Mouse (Mus musculus): ENCODE data around the gene Kremen2.
A peak's percentile ranks its signal among the peaks of the same experiment; 100 is the strongest.

Gene Kremen2

DNA sequence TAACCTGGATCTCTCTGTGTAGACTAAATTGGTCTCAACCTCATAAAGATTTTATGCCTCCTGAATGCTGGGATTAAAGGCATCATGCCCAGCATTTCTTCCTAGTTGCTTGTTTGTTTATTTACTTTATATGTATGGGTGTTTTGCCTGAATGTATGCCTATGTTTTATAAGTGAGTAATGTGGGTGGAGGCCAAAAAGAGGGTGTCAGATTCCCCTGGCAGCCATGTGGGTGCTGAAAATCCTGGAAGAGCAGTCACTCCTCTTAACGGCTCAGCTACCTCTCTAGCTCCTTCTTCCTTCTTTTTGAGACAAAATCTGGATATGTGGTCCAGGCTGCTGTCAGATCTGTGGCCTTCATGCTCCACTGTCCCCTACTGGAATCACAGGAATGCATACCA, 15.2 kb downstream of the Kremen2 start:
- no peak for DNase-seq (ENCODE audit: low read depth)

DNA sequence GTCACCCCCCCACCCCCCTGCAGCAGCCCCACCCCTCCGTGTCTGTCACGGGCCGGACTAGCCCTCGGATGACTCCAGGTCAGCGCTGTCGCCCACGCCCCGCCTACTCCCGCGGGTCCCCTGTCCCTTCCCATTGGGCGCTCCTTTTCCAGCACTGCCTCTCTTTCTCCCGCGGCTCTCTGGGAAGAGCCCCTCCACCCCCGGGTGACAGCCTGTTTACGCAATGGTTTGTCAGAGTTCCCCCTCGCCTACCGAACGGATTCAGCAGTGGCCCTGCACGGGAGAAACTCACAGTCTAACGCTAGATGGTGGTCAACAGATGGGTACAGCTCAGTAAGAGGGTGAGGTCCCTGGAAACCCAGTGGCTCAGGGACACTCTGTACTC, 18.9 kb downstream of the Kremen2 start:
- peak; percentile 35 for DNase-seq (ENCODE audit: low read depth)

DNA sequence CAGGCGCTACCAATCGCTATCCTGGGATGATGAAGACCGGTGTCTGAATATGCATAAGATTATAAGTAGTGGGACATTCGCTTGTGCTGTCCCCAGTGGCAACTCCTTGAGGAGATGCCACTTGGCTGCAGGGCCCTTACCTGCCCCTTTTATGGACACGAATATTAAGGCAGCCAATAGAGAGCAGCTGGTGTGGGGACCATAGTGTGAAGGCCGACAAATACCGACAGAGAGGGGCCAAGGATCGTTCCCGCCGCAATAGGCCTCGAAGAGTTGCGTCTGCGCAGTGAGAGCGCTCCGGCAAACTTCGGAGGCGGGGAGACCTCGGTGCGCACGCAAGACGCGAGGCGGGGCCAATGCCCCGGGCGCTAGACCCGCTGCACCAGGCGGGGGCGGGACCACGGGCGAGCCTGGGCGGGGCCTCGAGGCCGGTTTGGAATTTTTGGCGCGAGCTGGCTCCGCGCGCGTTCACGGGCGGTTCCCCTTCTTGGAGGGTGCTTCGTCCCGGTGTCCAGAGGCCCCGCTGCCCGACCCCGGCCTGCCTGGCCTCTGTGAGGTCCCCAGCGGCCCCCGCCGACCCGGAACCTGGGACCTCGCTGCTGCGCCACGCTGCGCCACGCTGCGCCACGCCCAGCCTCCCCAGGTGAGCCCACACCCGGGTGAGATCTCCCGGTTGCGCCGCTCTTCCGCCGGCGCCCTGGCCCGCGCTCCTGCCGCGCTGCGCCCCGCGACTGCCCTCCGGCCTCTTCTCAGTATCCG, 19.5 kb downstream of the Kremen2 start, which contains the start of gene Pkmyt1:
Pkmyt1 (plus strand) TSS at position 338 of the 759 bp plus-strand sequence.
- DNase-seq (ENCODE audit: low read depth), result peak; percentile 92

DNA sequence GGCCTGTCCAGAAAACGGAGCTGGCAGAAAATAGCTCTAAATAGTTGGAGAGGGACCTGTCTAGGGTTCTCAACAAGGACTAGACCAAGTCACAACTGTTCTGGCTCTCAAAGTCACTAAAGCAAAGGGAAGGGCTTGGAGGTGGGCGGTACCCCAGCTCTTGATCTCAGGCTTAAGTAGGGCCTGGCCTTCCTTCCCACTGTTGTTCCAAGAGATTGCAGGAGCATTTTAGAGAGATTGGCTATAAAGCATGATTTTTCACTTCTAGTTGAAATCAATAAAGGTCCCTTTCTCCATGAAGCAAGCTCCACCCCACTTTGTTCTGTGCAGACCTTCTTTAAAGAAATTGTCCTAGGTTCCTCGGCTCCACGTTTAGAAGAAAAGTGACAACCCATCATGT, 20.2 kb downstream of the Kremen2 start:
- DNase-seq (ENCODE audit: low read depth), result no peak

DNA sequence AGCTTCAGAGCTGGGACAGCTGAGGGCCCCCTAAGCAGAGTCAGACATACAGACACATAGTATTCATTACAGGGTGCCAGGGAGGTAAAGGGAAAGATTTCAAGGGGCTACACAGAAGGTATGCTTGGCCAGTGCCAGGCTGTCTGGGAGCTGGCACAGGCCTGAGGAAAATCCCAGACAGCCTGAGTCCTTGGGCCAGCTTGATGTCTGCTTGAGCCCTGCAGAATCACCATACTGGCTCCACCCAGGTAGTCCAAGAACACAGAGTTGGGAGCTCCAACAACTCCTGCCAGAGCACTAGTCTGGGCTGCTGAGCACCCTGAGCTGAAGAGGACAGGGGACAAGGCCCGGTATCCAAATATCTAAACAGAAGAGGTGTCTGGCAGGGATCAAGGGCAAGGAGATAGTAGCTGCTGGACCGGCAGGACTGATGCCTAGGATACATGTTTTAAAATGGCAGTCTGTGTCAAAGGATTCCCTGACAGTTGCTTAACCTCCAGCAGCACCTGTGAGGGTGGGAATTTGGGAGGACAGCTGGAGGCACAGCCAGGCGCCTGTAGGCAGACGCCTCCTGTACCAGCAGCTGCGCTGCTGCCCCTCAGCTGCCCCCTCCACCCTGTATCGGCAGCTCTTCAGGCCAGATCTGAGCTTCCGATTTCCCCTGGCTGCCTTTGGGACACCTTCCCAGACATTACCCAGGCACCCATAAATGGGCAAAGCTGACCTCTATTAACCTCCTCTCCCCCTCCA, 23.1 kb downstream of the Kremen2 start, which contains the start of gene 1520401A03Rik:
1520401A03Rik (minus strand) TSS at position 408 of the 750 bp plus-strand sequence.
- no peak for DNase-seq (ENCODE audit: low read depth)

DNA sequence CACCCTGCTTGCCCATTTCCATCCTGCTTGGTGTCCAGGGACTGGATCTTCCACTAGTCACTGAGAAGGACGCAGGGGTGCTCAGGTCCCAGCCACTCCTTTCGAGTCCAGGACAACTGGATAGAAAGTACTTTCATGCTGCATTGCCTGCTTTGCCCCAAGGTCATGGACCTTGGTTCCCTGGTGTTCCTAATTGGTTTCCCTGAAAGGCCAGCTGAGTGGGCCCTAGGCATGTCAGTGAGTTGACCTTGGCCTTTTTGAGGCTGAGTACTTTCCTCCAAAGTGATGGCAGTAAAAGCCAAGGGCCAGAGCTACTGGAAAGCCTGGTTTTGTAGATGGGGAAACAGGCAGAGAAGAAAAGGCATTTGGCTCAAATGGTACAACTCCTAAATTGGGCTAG, 23.7 kb downstream of the Kremen2 start:
- no peak for DNase-seq (ENCODE audit: low read depth)

DNA sequence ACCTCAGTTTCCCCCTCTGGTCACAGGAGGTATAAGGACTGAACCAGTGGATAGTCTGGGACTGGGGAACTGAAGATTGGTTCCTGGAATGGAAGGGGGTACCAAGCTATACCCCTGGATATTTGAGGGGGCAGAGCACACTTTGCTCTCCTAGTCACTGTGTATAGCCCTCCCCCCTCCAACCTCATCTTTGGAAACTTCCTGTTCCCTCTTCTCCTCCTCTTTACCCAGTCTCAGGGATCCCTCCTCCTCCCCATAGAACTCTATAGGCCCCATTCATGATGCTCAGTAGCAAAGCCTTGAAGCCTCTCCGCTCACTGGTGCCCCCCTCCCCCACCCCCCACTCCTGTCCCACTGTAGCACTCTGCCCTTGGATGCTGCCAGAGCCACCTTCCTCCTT, 26.2 kb downstream of the Kremen2 start:
- DNase-seq (ENCODE audit: low read depth), result no peak

DNA sequence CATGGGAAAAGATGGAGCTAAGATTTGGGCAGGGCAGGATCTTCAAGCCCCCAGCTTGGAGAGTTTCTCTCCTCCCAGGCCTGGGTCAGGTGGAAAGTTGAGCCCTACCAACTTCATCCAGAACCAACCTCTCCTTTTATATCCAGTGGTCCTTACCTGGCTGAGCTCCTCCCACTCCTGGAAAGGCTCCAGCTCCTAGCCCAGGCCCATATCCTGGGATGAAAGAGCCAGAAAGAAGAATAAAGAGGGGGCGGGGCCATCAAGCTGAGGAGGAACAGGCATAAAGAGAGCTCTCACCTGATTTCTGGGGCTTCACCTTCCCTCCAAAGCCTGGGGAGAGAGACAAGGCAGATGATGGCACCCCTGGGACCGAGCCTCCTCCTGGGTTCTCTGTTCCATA, 28.6 kb downstream of the Kremen2 start:
- no peak for DNase-seq (ENCODE audit: low read depth)

DNA sequence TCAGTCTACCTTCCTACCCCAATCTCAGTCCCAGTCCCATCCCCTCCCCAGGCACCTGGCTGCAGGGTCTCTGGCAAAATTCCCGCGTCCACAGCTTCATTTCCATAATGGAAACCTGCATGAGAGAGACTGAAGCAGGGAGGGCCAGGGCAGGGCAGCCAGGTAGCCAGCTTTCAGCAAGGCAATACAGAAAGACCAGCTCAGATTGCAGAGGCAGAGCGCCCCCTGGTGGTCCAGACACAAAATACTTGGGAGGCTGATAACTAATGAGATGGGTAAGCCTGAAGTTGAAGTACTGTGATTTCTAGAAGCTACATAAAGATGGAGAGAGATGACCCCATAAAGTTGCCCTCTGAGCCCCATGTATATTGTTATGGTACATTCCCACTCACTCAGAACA, 39.4 kb downstream of the Kremen2 start:
- peak; percentile 44 for DNase-seq (ENCODE audit: low read depth)

DNA sequence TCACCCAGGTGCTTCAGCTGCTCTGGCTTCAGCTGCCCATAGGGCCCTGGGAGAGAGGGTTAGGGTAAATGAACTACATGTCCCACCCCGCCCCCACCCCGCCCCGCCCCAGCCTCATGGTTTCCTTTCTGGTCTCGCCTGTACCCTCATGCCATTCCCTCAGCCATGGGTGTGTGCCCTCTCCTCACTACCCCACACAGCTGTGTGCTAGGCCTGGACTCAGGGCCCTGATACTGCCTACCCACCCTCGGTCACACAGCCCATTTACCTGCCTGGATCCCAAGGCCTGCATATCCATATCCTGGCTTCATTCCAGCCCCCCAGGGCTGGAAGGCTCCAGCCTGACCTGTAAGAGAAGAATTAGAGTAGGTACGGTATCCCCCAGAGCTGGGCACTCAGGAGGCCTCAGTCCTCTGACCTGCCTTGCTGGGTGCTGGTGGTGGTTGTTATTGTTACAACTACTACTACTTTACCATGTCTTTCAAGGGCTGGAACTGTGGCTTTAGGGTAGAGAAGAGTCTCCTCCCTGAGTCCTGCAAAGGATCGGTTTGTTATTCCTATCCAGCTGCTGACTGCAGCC, 40.0 kb downstream of the Kremen2 start:
- DNase-seq (ENCODE audit: low read depth), result no peak

DNA sequence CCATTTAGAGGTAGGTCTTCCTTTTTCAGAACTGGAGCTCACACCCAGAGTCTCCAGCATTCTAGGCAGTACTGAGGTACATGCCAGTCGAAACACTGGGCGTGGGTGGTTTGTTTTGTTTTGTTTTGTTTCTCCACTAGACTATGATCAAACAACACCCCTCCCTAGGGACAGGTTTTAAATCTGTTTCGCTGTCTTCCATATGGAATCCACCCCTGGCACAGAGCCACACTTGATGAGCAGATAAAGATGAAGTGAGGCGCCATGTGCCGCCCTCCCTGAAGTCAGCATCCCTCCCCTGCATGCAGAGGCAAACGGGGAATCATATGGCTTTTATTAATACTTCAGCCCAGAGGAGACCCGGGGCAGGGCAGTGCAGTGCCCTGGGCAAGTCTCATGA, 40.9 kb downstream of the Kremen2 start:
- no peak for DNase-seq (ENCODE audit: low read depth)

DNA sequence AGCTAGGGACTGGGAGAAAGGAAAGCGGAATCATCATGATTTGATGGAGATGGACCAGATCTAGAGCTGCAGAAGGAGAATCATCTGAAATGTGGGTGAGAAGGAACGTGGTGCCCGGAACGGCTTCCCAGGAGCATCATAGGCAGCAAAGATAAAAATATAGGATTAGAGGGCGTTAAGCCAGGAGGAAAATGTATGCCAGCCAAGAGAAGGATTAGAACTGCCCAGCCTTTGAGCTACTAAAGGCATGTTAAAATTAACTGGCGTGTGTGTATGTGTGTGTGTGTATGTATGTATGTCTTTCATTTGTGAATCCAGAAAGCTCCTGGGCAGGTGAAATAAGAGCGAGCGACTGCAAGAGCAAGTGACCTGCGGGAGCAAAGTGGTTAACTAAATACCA, 42.3 kb downstream of the Kremen2 start:
- DNase-seq (ENCODE audit: low read depth), result no peak

DNA sequence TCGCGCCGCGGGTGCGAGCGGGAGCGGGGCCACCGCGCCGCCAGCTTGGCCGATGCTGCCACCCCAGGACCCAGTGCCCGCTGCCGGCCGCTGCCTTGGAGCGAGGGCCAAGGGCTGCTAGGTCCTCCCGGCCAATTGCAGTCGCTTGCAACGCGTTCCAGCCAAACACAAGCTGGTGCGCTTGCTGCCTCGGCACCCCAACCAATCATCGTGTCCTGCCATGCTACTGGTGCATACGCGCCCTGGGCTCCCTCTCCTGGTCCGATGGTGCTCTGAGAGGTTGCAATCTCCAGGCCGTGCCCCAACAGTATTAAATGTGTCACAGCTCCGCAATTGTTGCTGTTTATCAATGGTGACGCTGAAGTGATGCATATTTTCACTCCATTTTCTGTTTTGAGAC, 45.6 kb downstream of the Kremen2 start:
- peak; percentile 83 for DNase-seq (ENCODE audit: low read depth)

DNA sequence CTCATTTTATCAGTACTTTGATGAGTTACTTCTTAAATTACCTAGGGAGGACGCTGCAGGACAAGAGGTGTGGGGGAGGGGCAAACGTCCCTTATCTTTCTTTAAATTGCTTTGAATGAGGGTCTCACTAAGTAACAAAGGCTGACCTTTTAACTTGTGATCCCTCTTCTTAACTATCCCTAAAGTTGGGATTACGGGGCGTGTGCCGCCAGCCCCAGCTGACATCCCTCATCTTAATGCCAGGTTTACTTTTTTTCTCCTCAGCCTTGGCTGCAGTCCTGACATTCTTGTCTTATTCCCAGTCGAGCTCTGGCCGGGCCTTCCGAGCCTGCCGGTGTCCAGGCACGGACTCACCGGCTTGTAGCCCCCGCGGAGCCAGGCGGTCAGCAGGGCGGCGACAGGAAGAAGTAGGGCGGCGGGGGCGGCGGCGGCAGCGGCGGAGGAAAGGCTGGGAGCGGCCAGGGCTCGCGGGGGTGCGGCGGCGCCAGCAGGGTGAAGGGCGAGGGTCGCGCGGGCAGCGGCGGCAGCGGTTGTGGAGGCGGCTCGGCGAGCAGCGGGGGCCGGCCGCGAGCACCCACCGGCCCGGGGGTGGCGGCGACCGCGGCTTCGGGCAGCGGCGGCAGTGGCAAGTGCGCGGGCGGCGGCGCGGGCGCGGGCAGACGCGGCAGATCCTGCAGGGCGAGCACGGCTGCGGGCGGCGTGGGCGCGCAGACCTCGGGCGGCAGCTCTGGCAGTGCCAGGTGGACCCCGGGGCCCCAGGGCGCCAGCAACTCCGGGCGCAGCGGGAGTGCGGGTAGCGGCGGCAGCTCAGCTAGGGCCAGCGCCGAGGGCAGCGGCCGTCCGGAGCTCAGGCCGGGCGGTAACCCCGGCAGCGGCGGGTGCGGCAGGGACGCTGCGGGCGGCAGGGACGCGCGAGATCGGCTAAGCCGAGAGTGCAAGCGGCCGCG, 46.2 kb downstream of the Kremen2 start:
- DNase-seq (ENCODE audit: low read depth), result no peak

DNA sequence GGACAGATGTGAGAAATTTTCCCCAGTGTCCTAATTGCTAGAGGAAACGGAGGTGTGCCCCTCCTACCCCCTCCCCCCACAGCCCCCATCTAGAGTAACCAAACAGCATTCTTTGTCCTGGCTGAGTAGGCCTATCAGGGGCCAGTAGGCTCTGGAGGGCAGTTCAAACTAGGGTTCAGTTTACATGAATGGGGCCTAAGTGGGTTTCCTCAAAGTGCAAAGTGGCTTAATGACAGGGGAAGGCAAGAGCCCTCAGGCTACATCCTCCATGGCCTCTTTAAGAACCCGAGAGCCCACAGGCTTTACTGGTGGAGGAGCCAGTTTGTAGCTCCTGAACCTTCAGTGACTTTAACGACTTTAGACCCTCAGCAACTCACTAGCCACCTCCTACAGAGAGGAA, 49.8 kb downstream of the Kremen2 start:
- no peak for DNase-seq (ENCODE audit: low read depth)

DNA sequence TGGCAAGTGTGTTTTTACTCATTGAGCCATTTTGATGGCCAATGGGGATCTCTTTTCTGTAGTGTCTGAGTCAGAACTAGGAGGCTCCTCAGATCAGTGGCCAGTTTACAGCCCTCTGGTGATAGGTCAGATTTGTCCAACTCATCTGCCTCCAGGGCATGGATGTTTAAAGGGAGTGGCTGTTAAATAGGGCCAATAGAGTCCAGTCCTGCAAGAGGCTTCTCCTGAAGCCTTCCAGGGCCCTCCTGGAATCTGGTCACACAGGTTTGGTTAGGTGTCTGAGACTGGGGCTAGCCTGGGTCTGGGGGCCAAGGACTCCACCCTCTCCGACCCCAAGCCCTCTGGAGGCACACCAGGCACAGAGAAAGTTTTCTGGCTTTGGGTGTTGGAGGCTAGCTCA, 51.1 kb downstream of the Kremen2 start:
- DNase-seq (ENCODE audit: low read depth), result no peak

Data from c-Kit-positive CD71-positive TER-119-negative erythroid progenitor cells, embryonic 14.5 days (primary cell).